Mouse (Mus musculus): ENCODE measurements around the gene Nell2. TPM values are rescaled to one million over a fixed set of nuclear protein-coding genes. Genes with fewer than 3 reads are reported as not detected.

Gene Nell2
- polyA plus RNA-seq, 1 experiment from 2014 or later: 1.3 TPM

GRCm38 (mm10) chr15:95193661-95194280 lies 334.6 kb downstream of the Nell2 start:
- Histone ChIP-seq H3K9me3 (ENCODE audit: low read depth, low read length) (no peaks in the 10 kb centered on the region), H3K4me1 (ENCODE audit: insufficient read depth) (no peaks in the 10 kb centered on the region), H3K4me3 (ENCODE audit: low read depth, low read length) (no peak overlapping the region), H3K9ac (no peak overlapping the region), H3K27ac (ENCODE audit: low read depth) (no peak overlapping the region), H3K4me2 (no peak overlapping the region), H3K27me3 (ENCODE audit: insufficient read depth, low read length) (no peaks in the 10 kb centered on the region), H3K36me3 (ENCODE audit: insufficient read depth) (no peaks in the 10 kb centered on the region)
- DNase-seq: no peak
- ATAC-seq (ENCODE audit: insufficient read depth): no peak
- 56% methylated on average over 9 of the region's 9 CpGs for WGBS
- TF ChIP-seq CTCF (IDR thresholded peaks at IDR 0.05; ENCODE audit: low read depth): no peak

DNA sequence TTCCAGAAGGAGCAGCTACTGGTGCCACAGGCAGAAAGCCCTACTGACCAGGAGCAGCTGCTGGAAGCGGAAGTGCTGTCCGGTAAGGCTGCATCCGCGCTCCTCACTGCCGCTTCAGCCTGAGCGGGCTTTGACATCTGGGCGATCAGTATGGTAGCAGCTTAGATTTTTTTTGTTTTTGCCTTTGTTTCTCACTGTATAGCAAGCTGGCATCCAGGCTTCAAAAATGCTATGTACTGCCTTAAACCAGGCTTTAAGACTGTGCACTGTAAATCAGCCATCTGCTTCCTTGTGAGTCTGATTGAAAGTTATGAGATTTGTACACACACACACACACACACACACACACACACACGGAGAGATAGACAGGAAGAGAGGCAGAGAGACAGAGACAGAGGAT lies 335.4 kb downstream of the Nell2 start:
- Histone ChIP-seq H3K27ac (ENCODE audit: low read depth) (no peak overlapping the region), H3K36me3 (ENCODE audit: insufficient read depth) (no peaks in the 10 kb centered on the region), H3K4me3 (ENCODE audit: low read depth, low read length) (no peak overlapping the region), H3K9me3 (ENCODE audit: low read depth, low read length) (no peaks in the 10 kb centered on the region), H3K9ac (no peak overlapping the region), H3K4me2 (no peak overlapping the region), H3K4me1 (ENCODE audit: insufficient read depth) (no peaks in the 10 kb centered on the region), H3K27me3 (ENCODE audit: insufficient read depth, low read length) (no peaks in the 10 kb centered on the region)
- WGBS: 68% methylated on average over 8 of the region's 8 CpGs
- TF ChIP-seq CTCF (IDR thresholded peaks at IDR 0.05; ENCODE audit: low read depth): no peak
- ATAC-seq (ENCODE audit: insufficient read depth) (no peak), DNase-seq (peak; percentile 7)

- WGBS: 43% methylated on average over 10 of the region's 10 CpGs
- Histone ChIP-seq H3K4me3 (ENCODE audit: low read depth, low read length) (no peak overlapping the region), H3K27me3 (ENCODE audit: insufficient read depth, low read length) (no peaks in the 10 kb centered on the region), H3K36me3 (ENCODE audit: insufficient read depth) (no peaks in the 10 kb centered on the region), H3K9me3 (ENCODE audit: low read depth, low read length) (no peaks in the 10 kb centered on the region), H3K4me2 (no peak overlapping the region), H3K4me1 (ENCODE audit: insufficient read depth) (no peaks in the 10 kb centered on the region), H3K27ac (ENCODE audit: low read depth) (no peak overlapping the region), H3K9ac (no peak overlapping the region)
- DNase-seq: no peak
- no peak for TF ChIP-seq CTCF (IDR thresholded peaks at IDR 0.05; ENCODE audit: low read depth)
- ATAC-seq (ENCODE audit: insufficient read depth): no peak
These were observed 342.1 kb downstream of the Nell2 start for GRCm38 (mm10) chr15:95186226-95186625.

GRCm38 (mm10) chr15:95185419-95185818 lies 342.9 kb downstream of the Nell2 start:
- Histone ChIP-seq H3K27ac (ENCODE audit: low read depth) (no peak overlapping the region), H3K4me3 (ENCODE audit: low read depth, low read length) (no peak overlapping the region), H3K9ac (no peak overlapping the region), H3K27me3 (ENCODE audit: insufficient read depth, low read length) (no peaks in the 10 kb centered on the region), H3K4me2 (no peak overlapping the region), H3K4me1 (ENCODE audit: insufficient read depth) (no peaks in the 10 kb centered on the region), H3K36me3 (ENCODE audit: insufficient read depth) (no peaks in the 10 kb centered on the region), H3K9me3 (ENCODE audit: low read depth, low read length) (no peaks in the 10 kb centered on the region)
- WGBS: 39% methylated on average over 9 of the region's 9 CpGs
- DNase-seq (no peak), ATAC-seq (ENCODE audit: insufficient read depth) (no peak)
- TF ChIP-seq CTCF (IDR thresholded peaks at IDR 0.05; ENCODE audit: low read depth): no peak

- no peak for ATAC-seq (ENCODE audit: insufficient read depth)
- H3K4me1 ChIP-seq (ENCODE audit: insufficient read depth): no peaks in the 10 kb centered on the region
- WGBS: 29% methylated on average over 5 of the region's 5 CpGs
These were observed 344.9 kb downstream of the Nell2 start for GRCm38 (mm10) chr15:95183450-95183849.

GRCm38 (mm10) chr15:95156828-95157227 lies 371.5 kb downstream of the Nell2 start:
- Histone ChIP-seq H3K9ac (no peak overlapping the region), H3K9me3 (ENCODE audit: low read depth, low read length) (no peaks in the 10 kb centered on the region), H3K36me3 (ENCODE audit: insufficient read depth) (no peaks in the 10 kb centered on the region), H3K27ac (ENCODE audit: low read depth) (no peak overlapping the region), H3K27me3 (ENCODE audit: insufficient read depth, low read length) (no peaks in the 10 kb centered on the region), H3K4me1 (ENCODE audit: insufficient read depth) (no peaks in the 10 kb centered on the region), H3K4me3 (ENCODE audit: low read depth, low read length) (no peak overlapping the region), H3K4me2 (no peak overlapping the region)
- ATAC-seq (ENCODE audit: insufficient read depth) (no peak), DNase-seq (no peak)
- TF ChIP-seq CTCF (IDR thresholded peaks at IDR 0.05; ENCODE audit: low read depth): no peak
- WGBS: 62% methylated on average over 3 of the region's 3 CpGs

More at GRCm38 (mm10) chr15:95183450-95183849, 344.9 kb downstream of the Nell2 start:
- DNase-seq: no peak
- Histone ChIP-seq H3K9ac (no peak overlapping the region), H3K36me3 (ENCODE audit: insufficient read depth) (no peaks in the 10 kb centered on the region), H3K27me3 (ENCODE audit: insufficient read depth, low read length) (no peaks in the 10 kb centered on the region), H3K4me2 (no peak overlapping the region), H3K27ac (ENCODE audit: low read depth) (no peak overlapping the region), H3K4me3 (ENCODE audit: low read depth, low read length) (no peak overlapping the region), H3K9me3 (ENCODE audit: low read depth, low read length) (no peaks in the 10 kb centered on the region)
- no peak for TF ChIP-seq CTCF (IDR thresholded peaks at IDR 0.05; ENCODE audit: low read depth)

GRCm38 (mm10) chr15:95145118-95145517 lies 383.2 kb downstream of the Nell2 start:
- Histone ChIP-seq H3K9me3 (ENCODE audit: low read depth, low read length) (no peaks in the 10 kb centered on the region), H3K27ac (ENCODE audit: low read depth) (no peak overlapping the region), H3K4me2 (no peak overlapping the region), H3K36me3 (ENCODE audit: insufficient read depth) (no peaks in the 10 kb centered on the region), H3K9ac (no peak overlapping the region), H3K4me1 (ENCODE audit: insufficient read depth) (no peaks in the 10 kb centered on the region), H3K27me3 (ENCODE audit: insufficient read depth, low read length) (no peaks in the 10 kb centered on the region), H3K4me3 (ENCODE audit: low read depth, low read length) (no peak overlapping the region)
- ATAC-seq (ENCODE audit: insufficient read depth): no peak
- no peak for TF ChIP-seq CTCF (IDR thresholded peaks at IDR 0.05; ENCODE audit: low read depth)
- WGBS: 85% methylated on average over 2 of the region's 2 CpGs
- no peak for DNase-seq
